Mouse (Mus musculus): ENCODE results near the gene Wwox.

The Wwox gene

DNA sequence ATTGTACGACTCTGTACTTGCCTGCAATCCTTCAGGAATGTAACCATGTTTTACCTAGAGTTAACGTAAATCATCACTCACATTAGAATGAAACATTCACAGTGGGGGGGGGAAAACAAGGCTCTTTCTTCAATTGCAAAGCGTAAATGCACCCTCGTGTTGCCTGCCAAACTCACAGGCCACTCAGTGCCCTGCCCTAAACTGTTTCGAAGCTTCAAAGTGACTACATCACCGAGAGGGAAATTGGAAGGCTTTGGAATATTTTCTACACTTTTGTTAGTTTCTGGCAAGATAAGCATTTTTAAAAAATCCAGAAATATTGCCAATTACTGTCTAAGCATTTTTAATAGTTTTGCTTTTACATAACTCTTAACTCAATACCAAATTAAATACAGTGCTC is 231.3 kb downstream of the Wwox start:
- no peak for DNase-seq (ENCODE audit: low spot score in 2 of 2)

DNA sequence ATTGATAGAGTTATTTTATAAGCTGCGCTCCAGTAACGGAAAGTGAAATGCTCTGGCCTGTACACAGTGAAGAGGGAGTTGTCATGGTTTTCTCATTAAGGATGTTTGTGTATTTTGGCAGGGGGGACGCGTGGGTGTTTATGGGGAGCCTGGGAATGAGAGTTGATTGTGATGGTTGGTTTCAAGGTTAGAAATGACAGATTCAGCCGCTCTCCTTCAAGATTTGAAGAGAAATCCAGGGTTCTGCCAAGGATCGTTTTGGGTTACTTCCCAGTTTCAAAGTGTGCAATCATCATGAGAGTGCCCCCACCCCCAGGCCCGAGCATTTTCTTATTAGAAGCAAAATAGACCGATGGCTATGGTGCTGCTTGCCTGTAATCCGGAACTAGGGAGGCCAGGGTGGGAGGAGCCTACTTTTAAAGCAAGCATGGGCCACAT is 231.8 kb downstream of the Wwox start:
- DNase-seq (ENCODE audit: low spot score in 2 of 2), result peak in 1 of 2 experiments; percentile 9

DNA sequence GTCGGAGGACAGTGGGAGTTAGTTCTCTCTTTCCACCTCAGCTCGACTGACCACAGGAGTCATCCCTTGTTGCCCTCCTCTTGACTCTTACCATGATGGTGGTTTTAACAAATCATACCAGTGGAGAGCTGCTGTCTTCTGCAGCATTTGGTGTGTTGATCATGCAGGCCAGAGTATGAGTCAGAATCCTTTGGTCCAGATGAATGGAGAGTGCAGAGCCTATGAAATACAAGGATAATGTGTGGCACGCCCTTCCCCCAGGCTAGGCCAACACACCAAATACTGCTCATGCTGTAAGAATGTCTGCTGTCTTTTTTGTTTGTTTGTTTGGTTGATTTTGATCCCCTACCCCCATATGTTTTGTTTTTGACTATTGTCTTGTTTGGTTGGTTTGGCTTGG is 234.0 kb downstream of the Wwox start:
- DNase-seq (ENCODE audit: low spot score in 2 of 2), result no peak

DNA sequence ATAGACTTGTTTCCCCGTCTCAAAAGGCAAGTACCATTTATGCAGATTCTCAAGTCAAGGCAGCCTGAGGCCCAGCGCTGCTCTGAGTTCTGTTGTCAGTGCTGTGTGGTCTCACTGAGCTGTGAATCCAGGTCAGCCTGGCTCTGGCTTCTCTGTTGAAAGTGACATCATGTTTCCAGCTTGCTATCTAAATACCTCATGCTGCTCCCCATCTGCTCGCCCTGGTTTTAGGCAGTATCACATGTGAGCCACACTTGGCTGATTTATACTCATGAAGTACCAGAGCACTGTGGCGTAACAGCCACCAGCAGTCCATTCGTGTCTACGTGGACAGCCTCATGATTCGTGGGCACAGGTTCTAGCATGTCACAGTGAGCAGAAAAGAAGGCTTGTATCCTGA is 235.7 kb downstream of the Wwox start:
- DNase-seq (ENCODE audit: low spot score in 2 of 2), result no peak

DNA sequence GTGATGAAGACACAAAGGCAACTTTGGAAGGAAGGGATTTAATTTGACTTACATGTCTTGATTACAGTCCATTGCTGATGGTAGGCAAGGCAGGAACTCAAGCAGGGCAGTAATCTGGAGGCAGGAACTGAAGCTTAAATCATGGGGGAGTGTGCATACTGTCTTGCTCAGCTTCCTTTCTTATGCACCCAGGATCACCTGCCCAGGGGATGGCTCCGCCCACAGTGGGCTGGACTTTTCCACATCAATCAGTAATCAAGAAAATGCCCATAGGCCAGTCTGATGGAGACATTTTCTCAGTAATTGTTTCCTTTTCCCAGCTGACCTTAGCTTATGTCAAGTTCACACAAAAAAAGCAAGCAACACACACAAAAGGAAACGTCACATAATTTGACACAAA is 237.5 kb downstream of the Wwox start:
- DNase-seq (ENCODE audit: low spot score in 2 of 2), result no peak

DNA sequence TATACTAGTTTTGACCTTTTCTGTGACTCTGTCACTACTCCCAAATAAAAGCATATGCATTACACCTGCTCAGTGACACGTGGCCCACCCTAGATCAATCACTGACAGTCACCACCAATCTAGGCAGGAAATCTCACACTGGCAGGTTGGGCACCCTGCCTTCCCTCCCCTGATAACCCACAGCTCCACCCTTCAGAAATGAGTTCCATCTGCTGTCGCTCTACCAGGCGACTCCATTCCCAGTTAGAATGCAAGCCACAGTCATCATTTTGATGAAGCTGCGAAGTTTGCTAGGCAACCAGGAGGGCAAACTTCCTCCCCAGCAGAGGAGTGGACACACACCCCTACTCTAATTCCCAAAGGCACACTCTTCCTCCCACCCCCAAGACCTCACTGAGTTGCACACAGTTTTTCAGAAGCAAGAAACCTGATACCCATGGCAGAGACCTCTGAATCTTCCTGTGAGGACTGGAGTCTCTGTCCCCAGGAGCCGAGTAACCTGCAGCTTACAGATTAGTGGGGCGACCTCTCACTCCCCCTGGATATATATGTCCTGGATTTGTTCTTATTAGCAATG is 238.2 kb downstream of the Wwox start:
- DNase-seq (ENCODE audit: low spot score in 2 of 2), result no peak

DNA sequence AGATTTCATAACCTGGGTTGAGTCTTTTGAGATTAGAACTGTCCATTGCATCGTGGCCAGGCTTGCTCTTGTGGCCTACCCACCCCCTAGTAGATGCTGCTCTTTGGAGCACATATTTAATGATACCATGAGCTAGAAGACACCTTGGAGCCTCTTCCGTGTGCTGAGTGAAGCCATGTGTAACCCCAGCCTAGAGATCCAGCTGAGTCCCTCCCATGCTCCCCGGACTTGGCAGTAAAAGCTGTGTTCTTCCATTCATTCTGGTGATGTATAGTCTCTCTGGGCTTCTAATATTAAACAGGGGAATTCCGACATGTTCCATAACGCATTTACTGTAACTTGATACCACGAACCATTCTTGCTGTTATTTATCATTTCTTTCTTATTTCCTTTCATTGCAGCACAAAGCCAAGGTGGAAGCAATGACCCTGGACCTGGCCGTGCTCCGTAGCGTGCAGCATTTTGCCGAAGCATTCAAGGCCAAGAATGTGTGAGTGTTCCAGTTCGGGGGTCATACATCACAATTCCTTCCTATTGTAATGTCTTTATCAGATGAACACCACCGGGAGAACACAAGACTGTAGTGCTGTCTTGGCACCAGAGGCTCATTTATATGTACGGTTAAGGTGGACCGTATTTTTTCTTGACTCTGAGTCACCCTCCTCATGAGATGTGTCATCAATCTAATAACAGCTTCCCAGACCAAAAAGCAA is 240.1 kb downstream of the Wwox start:
- no peak for DNase-seq (ENCODE audit: low spot score in 2 of 2)

DNA sequence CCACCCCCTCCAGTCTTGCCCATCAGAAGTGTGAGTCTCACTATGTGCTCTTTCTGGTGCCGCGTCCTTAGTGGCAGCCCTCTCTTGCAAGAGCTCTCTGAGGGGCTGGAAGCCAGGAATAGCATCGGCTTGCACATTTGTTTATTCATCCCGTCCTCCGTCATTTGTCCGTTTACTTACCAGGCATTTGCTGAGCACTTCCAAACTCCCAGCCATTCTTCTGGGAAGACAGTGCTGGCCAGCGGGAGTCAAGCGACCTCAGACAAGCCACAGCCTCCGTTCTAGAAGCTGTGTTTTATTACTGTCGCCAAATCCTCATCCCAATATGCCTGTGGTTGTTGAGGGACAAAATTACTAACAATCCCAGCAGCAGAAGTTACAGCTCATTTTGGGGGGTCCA is 241.7 kb downstream of the Wwox start:
- DNase-seq (ENCODE audit: low spot score in 2 of 2), result no peak

DNA sequence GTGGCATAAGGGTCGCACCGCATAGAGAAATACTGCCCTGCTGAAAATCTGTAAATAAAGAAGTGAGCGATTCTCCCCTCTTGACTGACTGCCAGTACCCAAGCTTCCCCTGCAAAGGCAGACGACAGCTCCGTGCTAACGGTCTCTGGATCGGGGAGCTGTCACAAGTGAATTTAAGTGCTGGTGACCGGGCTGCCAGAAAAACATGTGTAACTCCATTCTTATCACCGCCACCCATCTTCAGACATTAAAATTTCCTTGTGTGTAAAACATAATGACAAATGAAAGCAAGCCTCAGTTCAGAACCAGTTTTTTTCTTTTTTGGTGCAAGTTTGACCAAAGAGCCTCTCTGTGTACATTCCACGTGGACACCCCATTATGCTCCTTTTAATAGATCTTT is 242.7 kb downstream of the Wwox start:
- no peak for DNase-seq (ENCODE audit: low spot score in 2 of 2)

DNA sequence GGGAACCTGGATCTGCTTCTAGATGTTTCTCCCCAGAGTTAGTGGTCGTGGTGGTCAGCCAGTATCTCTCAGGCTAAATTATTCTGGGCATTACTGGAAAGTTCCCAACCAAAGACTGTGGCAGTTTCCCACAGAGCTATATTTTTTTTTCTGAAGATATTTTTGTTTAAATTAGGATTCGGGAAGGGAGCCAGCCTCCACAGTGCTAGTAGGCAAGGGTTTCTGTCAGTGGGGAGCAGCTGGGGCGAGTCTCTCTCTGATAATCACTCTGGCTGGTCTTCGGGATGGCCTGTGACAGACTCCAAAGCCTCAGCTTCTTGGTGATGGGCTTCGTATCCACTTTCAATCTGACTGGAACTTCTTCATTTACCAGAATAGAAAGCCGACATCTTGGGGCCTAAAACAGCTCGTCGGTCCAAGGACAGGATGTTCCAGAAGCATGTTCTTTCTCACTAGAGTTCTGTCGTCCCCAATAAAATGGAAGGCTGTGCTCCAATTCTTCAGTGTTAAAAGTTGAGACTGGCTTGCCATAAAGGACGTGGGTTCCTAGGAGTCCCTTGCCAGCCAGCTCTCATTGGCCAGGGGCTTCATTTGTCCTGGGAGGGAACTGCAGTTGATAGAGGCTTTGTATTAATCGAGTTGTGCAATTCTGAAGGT is 244.7 kb downstream of the Wwox start:
- DNase-seq (ENCODE audit: low spot score in 2 of 2), result no peak

DNA sequence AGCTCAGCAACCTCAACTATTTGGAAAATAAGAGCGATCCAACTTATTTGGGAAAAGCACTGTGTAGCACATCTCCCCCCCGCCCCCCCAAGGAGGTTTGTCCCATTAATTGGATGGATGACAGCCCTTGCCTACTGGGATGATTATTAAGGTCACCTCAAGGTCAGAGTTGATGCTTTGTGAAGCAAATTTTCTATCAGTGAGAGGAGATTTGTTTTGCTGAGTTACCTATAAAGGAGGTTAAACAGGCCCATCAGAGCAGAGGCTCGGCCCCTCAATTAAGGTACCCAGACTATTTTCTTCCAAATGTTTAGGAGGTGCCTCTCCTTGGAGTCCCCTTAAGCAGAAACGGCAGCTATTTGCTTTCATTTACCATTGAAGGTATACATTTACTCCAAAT is 247.0 kb downstream of the Wwox start:
- no peak for DNase-seq (ENCODE audit: low spot score in 2 of 2)

DNA sequence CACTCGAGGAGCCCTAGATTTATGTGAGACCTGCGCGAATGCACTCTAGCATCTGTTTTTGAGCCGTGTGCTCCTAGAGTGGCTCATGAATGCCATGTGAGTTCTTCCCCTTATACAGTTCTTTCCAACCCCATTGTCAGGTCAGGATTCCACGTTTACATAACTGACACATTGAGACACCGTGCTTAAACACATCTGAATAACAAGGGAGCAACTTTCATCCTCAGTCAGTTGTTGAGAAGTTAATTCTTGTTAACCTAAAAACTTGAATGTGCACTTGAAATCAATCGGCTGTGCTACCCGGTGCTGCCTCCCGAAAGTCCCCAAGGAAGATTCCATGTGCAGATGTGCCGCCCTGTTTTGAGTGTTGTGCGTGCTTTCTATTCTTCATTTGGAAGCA is 249.3 kb downstream of the Wwox start:
- DNase-seq (ENCODE audit: low spot score in 2 of 2), result no peak

DNA sequence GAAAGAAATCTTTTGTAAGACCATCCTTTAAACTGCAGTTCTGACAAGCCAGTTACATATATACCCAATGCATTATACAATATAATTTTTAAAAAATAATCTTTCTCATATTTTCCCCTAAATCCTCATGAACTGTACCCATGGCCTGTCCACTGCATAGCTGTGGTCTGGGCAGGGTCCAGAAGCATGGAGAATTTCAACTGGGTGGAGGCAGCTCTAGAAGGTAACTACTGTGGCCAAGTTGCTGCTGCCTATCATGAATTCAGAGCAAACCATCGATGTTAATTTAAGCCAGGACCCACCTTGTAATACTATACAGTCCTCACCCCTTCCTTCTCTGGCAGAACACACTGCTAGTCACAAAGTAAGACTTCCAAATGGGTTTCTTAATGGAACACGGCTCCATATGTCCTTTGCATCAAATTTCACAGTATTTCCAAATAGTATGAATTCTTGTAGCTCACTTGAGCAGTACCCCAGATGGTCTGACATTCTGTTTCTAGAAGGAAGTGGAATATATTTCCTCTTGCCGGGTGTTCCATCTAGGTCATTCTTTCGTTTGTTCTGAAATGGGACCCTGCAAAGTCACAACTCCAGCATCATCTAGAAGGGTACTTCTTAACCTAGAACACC is 255.2 kb downstream of the Wwox start:
- DNase-seq (ENCODE audit: low spot score in 2 of 2), result no peak

DNA sequence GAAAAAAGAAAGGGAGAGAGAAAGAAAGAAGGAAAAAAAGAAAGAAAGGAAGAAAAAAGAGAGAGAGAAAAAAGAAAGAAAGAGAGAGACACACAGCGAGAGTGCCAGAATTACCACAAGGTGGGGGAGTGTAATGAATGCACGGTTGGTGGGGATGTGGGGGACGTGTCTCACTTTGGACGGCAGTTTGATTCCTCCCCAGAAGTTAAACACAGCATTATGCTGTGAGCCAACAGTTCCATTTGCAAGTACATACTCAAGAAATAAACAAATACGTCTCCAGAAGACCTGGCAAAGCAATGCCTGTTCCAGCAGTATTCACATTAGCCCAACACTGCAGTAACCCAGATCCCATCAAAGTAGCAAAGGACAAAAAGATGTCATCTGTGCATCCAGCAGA is 264.1 kb downstream of the Wwox start:
- DNase-seq (ENCODE audit: low spot score in 2 of 2), result no peak

DNA sequence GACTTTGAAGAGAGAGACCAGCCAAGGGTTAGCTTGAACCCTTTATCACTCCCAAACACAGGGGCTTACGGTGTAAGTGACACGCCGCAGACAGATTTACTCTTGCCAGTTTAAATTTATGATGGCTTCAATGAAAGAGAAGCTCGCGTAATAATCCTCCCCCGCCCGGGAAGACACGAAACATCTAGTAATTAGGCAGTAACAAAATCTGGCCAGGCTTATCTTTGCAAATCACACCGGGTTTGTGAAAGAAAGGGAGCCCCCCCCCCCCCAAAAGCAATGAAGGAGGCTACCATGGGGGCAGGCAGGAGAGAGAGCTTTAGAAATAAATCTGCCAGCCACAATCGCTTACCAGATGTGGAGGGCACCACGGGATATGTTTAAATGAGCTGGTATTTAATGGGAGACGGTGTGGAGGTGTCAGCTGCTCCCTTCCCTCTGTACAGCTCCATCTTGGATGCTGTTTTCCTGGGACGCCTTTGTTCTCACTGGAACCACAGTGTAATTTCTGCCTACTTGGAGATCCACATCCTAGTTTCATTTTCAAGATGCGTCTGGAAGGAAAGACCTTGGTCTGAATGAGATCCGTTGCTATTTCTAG is 268.2 kb downstream of the Wwox start:
- DNase-seq (ENCODE audit: low spot score in 2 of 2), result no peak

DNA sequence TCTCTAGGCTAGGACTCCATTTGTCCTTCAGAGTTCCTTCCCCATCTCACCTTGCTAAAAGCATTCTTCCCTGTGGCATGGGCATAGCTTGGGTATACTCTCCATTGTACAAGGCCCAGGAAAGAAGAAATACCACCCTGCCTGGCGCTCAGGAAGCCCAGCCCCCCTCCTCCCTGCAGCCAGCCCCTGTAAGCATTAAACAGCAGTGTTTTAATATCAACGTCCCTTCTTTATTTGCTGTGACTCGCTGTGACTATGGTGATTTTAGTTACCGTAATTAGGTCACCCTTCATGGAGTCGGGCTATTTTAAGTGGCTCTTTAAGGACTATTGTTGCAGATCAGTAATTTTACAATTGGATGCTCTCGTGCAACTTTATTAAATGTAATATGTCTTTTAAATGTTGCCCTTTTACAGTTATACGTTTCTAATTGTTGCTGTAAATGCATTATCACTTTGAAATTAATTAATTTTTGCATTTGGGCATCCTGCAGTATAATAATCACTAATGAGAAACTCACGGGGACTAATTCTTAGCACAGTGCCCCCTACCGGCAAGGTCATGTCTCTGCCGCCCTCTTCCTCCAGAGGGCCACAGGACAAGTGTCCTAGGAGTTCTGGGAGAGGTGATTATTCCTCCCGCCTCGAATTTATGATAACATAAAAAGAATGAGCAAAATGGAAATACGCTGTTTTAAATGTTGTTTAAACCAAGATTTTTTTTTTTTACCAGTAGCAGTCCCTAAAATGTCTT is 276.0 kb downstream of the Wwox start:
- DNase-seq (ENCODE audit: low spot score in 2 of 2), result no peak

DNA sequence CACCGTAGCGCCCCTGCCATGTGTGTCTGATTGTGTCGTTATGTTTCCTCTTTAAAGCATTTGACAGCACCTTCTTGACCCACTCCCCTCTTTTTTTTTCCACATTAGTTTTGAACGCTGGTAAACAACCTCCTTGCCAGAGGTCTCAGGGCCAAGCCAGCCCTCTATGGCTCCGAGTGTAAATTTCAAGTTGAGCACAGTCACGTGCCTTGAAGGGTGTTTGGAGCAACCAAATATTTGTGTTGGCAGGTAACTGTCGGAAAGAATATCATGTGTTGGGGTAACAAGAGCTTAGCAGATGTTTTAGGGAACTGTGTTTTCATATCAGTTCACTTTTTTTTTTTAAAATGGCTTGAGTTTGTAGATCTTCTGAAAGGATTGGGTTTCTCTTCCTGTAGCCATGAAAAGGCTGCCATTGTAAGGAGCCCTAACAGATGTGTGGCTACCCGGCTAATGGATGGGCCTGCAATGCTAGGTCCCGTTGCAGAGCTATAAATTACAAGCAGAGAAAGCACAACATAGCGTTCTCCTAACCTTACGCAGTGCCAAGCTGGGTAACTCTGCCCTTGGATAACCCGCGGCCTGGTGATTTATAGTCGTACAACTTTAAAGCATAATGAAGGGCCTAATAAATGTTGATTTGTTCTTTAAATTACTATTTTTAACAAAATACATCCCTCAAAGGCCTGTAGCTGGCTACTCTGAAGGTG is 277.2 kb downstream of the Wwox start:
- no peak for DNase-seq (ENCODE audit: low spot score in 2 of 2)

DNA sequence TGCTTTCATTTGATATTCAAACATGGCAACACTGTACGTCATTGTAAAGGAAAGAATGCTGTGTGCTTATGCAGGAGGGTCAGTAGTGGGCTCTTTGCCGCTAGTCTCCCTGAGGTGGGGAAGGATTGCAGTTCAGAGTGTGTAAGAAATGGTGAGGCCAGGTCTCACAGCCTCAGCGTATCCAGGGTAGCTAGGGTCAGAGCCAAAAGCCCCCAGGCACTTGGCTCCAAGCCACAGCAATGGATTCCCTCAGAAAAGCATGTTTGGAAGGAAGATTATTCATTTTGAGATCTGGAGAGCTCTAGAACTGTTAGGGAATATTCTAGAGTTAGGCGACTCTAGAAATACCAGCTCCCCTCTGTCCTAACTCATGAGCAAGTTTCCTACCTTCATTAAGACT is 279.4 kb downstream of the Wwox start:
- DNase-seq (ENCODE audit: low spot score in 2 of 2), result no peak

DNA sequence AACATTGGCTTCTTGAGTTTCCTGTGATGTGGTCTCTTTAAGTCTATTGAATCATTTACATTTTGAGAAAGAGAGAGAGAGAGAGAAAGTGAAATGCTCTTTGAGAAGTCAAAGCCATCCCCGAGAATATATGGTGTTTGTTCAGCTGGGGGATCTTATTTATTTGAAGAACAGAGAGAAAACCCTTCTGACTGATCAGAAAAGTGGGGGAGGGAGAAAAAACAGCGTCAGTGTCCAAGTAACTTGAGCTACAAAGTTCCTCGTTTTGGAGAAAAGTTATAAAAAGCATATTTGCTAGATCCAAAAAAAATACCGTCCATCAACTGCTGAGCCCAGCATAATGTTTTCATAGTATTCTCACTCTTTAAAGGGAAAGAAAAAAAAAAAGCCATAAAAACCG is 283.2 kb downstream of the Wwox start:
- no peak for DNase-seq (ENCODE audit: low spot score in 2 of 2)

DNA sequence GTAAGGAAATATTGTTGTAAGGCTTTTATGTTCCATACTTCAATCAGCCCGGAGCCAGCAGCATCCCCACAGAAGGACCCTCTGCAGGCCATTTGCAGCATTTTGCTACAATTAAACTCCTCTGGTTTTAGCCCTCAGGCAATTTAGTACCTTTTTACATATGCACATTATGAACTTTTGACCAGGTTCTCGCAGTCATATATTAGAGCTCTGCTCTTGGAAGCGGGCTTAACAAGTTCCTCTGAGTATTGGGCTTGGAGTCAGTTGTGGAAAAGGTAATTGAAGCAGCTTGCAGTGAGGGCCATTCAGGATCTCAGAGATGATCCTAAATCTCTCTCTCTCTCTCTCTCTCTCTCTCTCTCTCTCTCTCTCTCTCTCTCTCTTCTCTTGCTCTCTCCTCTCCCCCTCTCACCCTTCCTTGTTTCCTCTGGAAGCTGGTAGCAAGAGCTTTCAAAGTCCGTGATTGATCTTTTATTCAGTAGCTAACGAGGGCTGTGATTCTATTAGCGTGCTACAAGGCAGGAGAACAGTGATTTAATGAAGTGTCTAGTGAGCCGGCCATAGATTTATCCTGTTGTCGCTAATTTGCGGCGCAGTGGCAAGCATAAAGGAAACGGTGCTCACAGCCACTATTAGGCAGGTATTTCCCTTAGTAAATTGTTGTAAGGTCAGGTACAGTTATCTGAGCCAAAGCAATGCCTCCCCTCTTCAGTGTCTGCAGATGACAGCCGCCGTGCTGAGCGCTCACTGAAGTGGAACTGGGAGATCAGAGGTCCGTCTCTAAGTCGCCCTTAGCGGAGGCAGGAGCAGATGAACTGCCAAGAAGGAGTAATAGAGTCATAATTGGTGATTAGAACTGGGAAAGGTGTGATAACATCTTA is 292.0 kb downstream of the Wwox start:
- no peak for DNase-seq (ENCODE audit: low spot score in 2 of 2)
